Mouse (Mus musculus): ENCODE data around the gene Gm40193. TPM values are rescaled to one million over a fixed set of nuclear protein-coding genes. Genes with fewer than 3 reads are reported as not detected.
"Not testable (repeated sequence)": the region's sequence is repeated elsewhere in the genome, so short reads cannot be mapped to it uniquely, and the experiment has no call there.

Gm40193 gene
- polyA plus RNA-seq, 1 experiment, result not detected

GRCm38 (mm10) chr11:70525726-70526125 lies 7.0 kb downstream of the Gm40193 start:
- Histone ChIP-seq H3K4me1 (ENCODE audit: control insufficient read depth, insufficient read depth, insufficient read length, low read length) (peaks cover 5% of the 10 kb centered on the region), H3K27me3 (ENCODE audit: control insufficient read depth, insufficient read depth, low read length) (no peaks in the 10 kb centered on the region), H3K36me3 (ENCODE audit: control insufficient read depth, insufficient read depth, low read length) (peaks cover 20% of the 10 kb centered on the region), H3K27ac (ENCODE audit: insufficient read depth, low read depth, low read length) (no peak overlapping the region), H3K4me3 (ENCODE audit: low read depth, low read length) (peak overlapping the region; percentile 76)
- WGBS, result 2% methylated on average over 12 of the region's 12 CpGs
- TF ChIP-seq CTCF (IDR thresholded peaks at IDR 0.05; ENCODE audit: extremely low read depth, insufficient read length, insufficient replicate concordance, low read depth, low read length) (no peak), POLR2A (IDR thresholded peaks at IDR 0.05; ENCODE audit: low read depth, low read length) (no peak)

- Histone ChIP-seq H3K4me1 (ENCODE audit: control insufficient read depth, insufficient read depth, insufficient read length, low read length) (peaks cover 5% of the 10 kb centered on the region), H3K4me3 (ENCODE audit: low read depth, low read length) (peak within 1 kb of the TSS; percentile 76), H3K36me3 (ENCODE audit: control insufficient read depth, insufficient read depth, low read length) (peaks cover 20% of the 10 kb centered on the region), H3K27ac (ENCODE audit: insufficient read depth, low read depth, low read length) (no peak within 1 kb of the TSS), H3K27me3 (ENCODE audit: control insufficient read depth, insufficient read depth, low read length) (no peaks in the 10 kb centered on the region)
- under 1% methylated on average over 25 of the region's 26 CpGs for WGBS
- TF ChIP-seq POLR2A (IDR thresholded peaks at IDR 0.05; ENCODE audit: low read depth, low read length) (peak; percentile 91; the same call in 1 of the 2 replicates), CTCF (IDR thresholded peaks at IDR 0.05; ENCODE audit: extremely low read depth, insufficient read length, insufficient replicate concordance, low read depth, low read length) (no peak)
Measured at GRCm38 (mm10) chr11:70525184-70525678, 7.5 kb downstream of the Gm40193 start, which contains the start of gene Psmb6. Gene Psmb6 (plus strand): TSS chr11:70525367.

DNA sequence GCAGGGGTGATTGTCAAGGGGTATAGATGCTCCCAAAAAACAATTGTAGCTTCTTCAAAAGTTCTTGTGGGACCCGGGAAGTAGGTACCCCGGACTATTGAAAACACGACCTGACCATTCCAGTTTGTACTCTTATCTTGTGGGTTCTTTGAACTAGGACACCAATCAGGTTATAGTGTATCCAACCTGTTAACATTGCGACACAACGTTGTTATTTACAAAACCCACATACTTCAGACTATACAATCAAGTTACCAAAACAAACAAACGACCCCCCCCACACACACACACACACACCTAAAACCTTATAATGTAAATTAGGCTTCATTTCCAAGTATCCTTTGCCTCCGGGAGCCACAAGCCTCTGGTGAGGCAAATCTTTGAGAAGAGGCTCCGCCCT lies 8.0 kb downstream of the Gm40193 start:
- WGBS, result 2% methylated on average over 8 of the region's 8 CpGs
- H3K4me3 ChIP-seq (ENCODE audit: low read depth, low read length), result peak overlapping the region; percentile 19; the same call in 1 of the 2 replicates
- H3K36me3 ChIP-seq (ENCODE audit: control insufficient read depth, insufficient read depth, low read length), result peaks cover 20% of the 10 kb centered on the region
- H3K4me1 ChIP-seq (ENCODE audit: control insufficient read depth, insufficient read depth, insufficient read length, low read length), result peaks cover 7% of the 10 kb centered on the region
- no peaks in the 10 kb centered on the region for H3K27me3 ChIP-seq (ENCODE audit: control insufficient read depth, insufficient read depth, low read length)
- H3K27ac ChIP-seq (ENCODE audit: insufficient read depth, low read depth, low read length), result no peak overlapping the region
- no peak for TF ChIP-seq CTCF (IDR thresholded peaks at IDR 0.05; ENCODE audit: extremely low read depth, insufficient read length, insufficient replicate concordance, low read depth, low read length)
- no peak for TF ChIP-seq POLR2A (IDR thresholded peaks at IDR 0.05; ENCODE audit: low read depth, low read length)

DNA sequence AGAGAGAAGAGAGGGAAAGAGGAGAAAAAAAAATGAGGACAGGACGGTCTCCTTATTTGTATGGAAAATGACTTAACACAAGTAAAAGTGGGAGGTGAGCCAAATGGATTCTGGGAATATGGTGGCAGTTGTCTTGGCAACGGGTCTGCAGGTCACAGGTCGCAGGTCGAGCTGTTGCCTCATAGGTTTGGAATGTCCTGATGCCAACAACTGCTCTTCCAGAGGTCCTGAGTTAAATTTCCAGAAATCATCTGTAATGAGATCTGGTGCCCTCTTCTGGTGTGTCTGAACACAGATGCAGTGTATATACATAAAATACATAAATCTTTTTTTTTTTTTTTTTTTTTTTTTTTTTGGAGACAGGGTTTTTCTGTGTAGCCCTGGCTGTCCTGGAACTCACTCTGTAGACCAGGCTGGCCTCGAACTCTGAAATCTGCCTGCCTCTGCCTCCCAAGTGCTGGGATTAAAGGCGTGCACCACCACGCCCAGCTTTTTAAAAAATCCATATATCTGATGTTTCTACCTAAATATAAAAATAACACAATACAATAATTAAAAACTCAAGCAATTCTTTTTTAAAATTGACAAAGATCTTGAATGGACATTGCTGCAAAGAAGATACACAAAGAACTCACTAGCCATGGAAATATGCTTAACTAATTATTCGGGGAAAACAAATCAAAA lies 9.3 kb downstream of the Gm40193 start:
- WGBS, result 88% methylated on average over 8 of the region's 8 CpGs
- H3K27me3 ChIP-seq (ENCODE audit: control insufficient read depth, insufficient read depth, low read length); H3K4me3 ChIP-seq (ENCODE audit: low read depth, low read length); H3K27ac ChIP-seq (ENCODE audit: insufficient read depth, low read depth, low read length): not testable (repeated sequence)
- peaks cover 15% of the 10 kb centered on the region for H3K4me1 ChIP-seq (ENCODE audit: control insufficient read depth, insufficient read depth, insufficient read length, low read length)
- 0 out of 2 replicates have a peak, but pooled peaks have one; percentile 7 for TF ChIP-seq CTCF (IDR thresholded peaks at IDR 0.05; ENCODE audit: extremely low read depth, insufficient read length, insufficient replicate concordance, low read depth, low read length)
- peaks cover 20% of the 10 kb centered on the region for H3K36me3 ChIP-seq (ENCODE audit: control insufficient read depth, insufficient read depth, low read length)

DNA sequence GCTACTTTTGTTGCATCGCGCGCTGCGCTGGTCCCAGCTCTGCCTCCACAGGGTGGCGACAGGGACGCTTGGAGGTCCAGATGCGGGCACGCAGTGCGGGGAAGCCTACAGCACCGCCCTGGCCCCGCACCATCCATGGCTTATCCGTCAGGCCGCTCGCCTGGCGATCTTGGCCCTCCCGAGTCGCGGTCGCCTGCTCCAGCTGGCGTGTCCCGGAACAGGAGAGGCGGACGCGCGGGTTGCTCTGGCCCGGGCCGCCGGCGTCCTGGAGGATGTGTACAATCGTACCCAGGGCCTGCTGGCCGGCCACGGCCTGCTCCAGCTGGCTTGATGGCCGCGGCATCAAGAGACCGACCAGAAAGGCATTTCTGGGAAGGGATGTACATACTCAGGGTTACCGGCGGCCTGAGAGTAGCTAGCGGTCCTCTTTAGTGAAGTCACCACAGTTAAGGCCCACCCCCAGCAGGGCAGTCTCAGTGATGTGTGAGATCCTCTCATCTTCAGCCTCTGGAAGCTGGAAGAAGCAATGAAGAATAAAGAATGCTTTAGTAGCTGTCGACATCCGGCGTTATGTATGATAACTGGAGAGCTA lies 12.5 kb downstream of the Gm40193 start:
- TF ChIP-seq POLR2A (IDR thresholded peaks at IDR 0.05; ENCODE audit: low read depth, low read length) (no peak), CTCF (IDR thresholded peaks at IDR 0.05; ENCODE audit: extremely low read depth, insufficient read length, insufficient replicate concordance, low read depth, low read length) (no peak)
- Histone ChIP-seq H3K4me1 (ENCODE audit: control insufficient read depth, insufficient read depth, insufficient read length, low read length) (peaks cover 9% of the 10 kb centered on the region), H3K27me3 (ENCODE audit: control insufficient read depth, insufficient read depth, low read length) (no peaks in the 10 kb centered on the region), H3K36me3 (ENCODE audit: control insufficient read depth, insufficient read depth, low read length) (no peaks in the 10 kb centered on the region), H3K4me3 (ENCODE audit: low read depth, low read length) (peak overlapping the region; percentile 52), H3K27ac (ENCODE audit: insufficient read depth, low read depth, low read length) (peak overlapping the region; percentile 13; the same call in 1 of the 2 replicates)
- 56% methylated on average over 41 of the region's 41 CpGs for WGBS

DNA sequence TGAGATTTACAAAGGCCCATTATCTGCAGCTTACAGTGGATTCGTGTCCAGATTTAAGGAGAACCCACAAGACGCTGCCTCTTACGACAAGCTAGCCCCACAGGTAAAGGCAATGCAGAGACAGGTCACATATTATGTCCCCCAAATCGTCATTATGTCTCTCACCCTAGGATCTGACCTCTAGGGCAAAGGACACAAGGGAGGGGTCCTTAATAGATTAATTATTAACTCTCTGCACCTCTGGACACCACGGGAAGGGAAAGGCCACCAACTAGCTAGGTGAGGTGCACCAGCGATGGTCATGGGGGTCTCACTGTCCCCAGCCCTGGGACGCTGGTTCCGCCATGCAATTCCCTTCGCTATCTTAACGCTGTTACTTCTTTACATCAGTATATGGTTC lies 13.8 kb downstream of the Gm40193 start, which contains the start of gene Gltpd2:
Gene Gltpd2 (plus strand): TSS at position 274 of the 400 bp plus-strand sequence.
- TF ChIP-seq POLR2A (IDR thresholded peaks at IDR 0.05; ENCODE audit: low read depth, low read length) (no peak), CTCF (IDR thresholded peaks at IDR 0.05; ENCODE audit: extremely low read depth, insufficient read length, insufficient replicate concordance, low read depth, low read length) (no peak)
- peaks cover 13% of the 10 kb centered on the region for H3K4me1 ChIP-seq (ENCODE audit: control insufficient read depth, insufficient read depth, insufficient read length, low read length)
- H3K27me3 ChIP-seq (ENCODE audit: control insufficient read depth, insufficient read depth, low read length), result no peaks in the 10 kb centered on the region
- WGBS, result 61% methylated on average over 10 of the region's 10 CpGs
- H3K4me3 ChIP-seq (ENCODE audit: low read depth, low read length), result peak within 1 kb of the TSS; percentile 52
- H3K36me3 ChIP-seq (ENCODE audit: control insufficient read depth, insufficient read depth, low read length), result no peaks in the 10 kb centered on the region
- peak within 1 kb of the TSS; percentile 13; the same call in 1 of the 2 replicates for H3K27ac ChIP-seq (ENCODE audit: insufficient read depth, low read depth, low read length)

- Histone ChIP-seq H3K4me3 (ENCODE audit: low read depth, low read length) (no peak overlapping the region), H3K27ac (ENCODE audit: insufficient read depth, low read depth, low read length) (no peak overlapping the region)
- WGBS, result 67% methylated on average over 1 of the region's 1 CpGs
Measured at GRCm38 (mm10) chr11:70518436-70518835, 14.3 kb downstream of the Gm40193 start.

More at GRCm38 (mm10) chr11:70518436-70518835, 14.3 kb downstream of the Gm40193 start:
- H3K27me3 ChIP-seq (ENCODE audit: control insufficient read depth, insufficient read depth, low read length), result no peaks in the 10 kb centered on the region
- TF ChIP-seq CTCF (IDR thresholded peaks at IDR 0.05; ENCODE audit: extremely low read depth, insufficient read length, insufficient replicate concordance, low read depth, low read length), result no peak
- no peak for TF ChIP-seq POLR2A (IDR thresholded peaks at IDR 0.05; ENCODE audit: low read depth, low read length)
- H3K4me1 ChIP-seq (ENCODE audit: control insufficient read depth, insufficient read depth, insufficient read length, low read length), result peaks cover 16% of the 10 kb centered on the region
- H3K36me3 ChIP-seq (ENCODE audit: control insufficient read depth, insufficient read depth, low read length), result no peaks in the 10 kb centered on the region

All from small intestine, adult 2 months (tissue).